Mouse (Mus musculus) forebrain, embryonic 11.5 days (tissue): ENCODE measurements at regions not wholly inside any gene's neighbourhood (a gene's known extent, or its start where the extent isn't known, plus 50 kb on each side); places are given as distances from the start of the nearest gene placed in this dataset.
A peak's percentile ranks its signal among the peaks of the same experiment; 100 is the strongest.

Experiments used
- ATAC-seq: fragments of 200-750 bp; cut with Nextera tagmentation; replicated peaks from 2 replicates; pipeline ENCODE4 v1.8.0; 2017; ENCODE audit warnings: moderate TSS enrichment; ENCODE audit not compliant: low FRiP score
- DNase-seq: peaks from one replicate; pipeline ENCODE4 v3.0.0-alpha.2; 2017; ENCODE audit warnings: low spot score
- H3K27ac ChIP-seq: fragments of 300-500 bp; sonication (generic); 2 replicates; pipeline ENCODE4 v1.5.1; 2014; ENCODE audit warnings: low read depth, low read length
- H3K27me3 ChIP-seq: fragments of 300-500 bp; sonication (generic); 2 replicates; pipeline ENCODE4 v1.6.1; 2014; ENCODE audit warnings: mild to moderate bottlenecking, low read length, mixed read lengths; ENCODE audit not compliant: control insufficient read depth, insufficient read depth
- H3K36me3 ChIP-seq: fragments of 300-500 bp; sonication (generic); 2 replicates; pipeline ENCODE4 v1.6.1; 2014; ENCODE audit warnings: mild to moderate bottlenecking, low read length, moderate library complexity, mixed read lengths; ENCODE audit not compliant: control insufficient read depth, insufficient read depth
- H3K4me1 ChIP-seq: fragments of 300-500 bp; sonication (generic); replicated peaks from 2 replicates; pipeline ENCODE4 v1.6.1; 2014; ENCODE audit warnings: low read length, mixed read lengths; ENCODE audit not compliant: control insufficient read depth, insufficient read depth
- H3K4me2 ChIP-seq: fragments of 300-500 bp; sonication (generic); 2 replicates; pipeline ENCODE4 v1.6.1; 2014; ENCODE audit warnings: low read depth, mild to moderate bottlenecking, low read length, moderate library complexity, mixed read lengths; ENCODE audit not compliant: severe bottlenecking
- H3K4me3 ChIP-seq: fragments of 300-500 bp; sonication (generic); 2 replicates; pipeline ENCODE4 v1.5.1; 2014; ENCODE audit warnings: low read depth, low read length
- H3K9ac ChIP-seq: fragments of 300-500 bp; sonication (generic); 2 replicates; pipeline ENCODE4 v1.6.1; 2014; ENCODE audit warnings: low read length
- H3K9me3 ChIP-seq: fragments of 300-500 bp; sonication (generic); 2 replicates; pipeline ENCODE4 v1.6.1; 2016; ENCODE audit warnings: low read length, mixed read lengths; ENCODE audit not compliant: control insufficient read depth
- WGBS: fragments of 180-500 bp; shearing (Covaris S2); extraction: QIAGEN DNeasy Blood & Tissue Kit; methylation state at CpG from one replicate; pipeline ENCODE4 v1.1.7; 2014; 5-methylcytosine and 5-hydroxymethylcytosine counted together

GRCm38 (mm10) chr11:91098186-91098585 is 410.0 kb upstream of the Tom1l1 start:
- WGBS = 37% methylated on average over 5 of the region's 5 CpGs
- H3K9me3 ChIP-seq = no peaks in the 10 kb centered on the region
- H3K9ac ChIP-seq = no peak overlapping the region
- no peak overlapping the region for H3K4me2 ChIP-seq
- H3K27me3 ChIP-seq = no peaks in the 10 kb centered on the region
- H3K36me3 ChIP-seq = no peaks in the 10 kb centered on the region
- DNase-seq = peak; percentile 57
- no peak overlapping the region for H3K27ac ChIP-seq
- 0 out of 2 replicates have a peak, but pooled peaks cover 4% of the 10 kb centered on the region for H3K4me1 ChIP-seq
- no peak overlapping the region for H3K4me3 ChIP-seq
- peak; percentile 88 for ATAC-seq

GRCm38 (mm10) chr11:91097552-91097951 is 409.4 kb upstream of the Tom1l1 start:
- Histone ChIP-seq H3K4me1 (0 out of 2 replicates have a peak, but pooled peaks cover 4% of the 10 kb centered on the region), H3K27me3 (no peaks in the 10 kb centered on the region), H3K36me3 (no peaks in the 10 kb centered on the region), H3K4me2 (no peak overlapping the region), H3K9ac (no peak overlapping the region), H3K4me3 (no peak overlapping the region), H3K9me3 (no peaks in the 10 kb centered on the region), H3K27ac (no peak overlapping the region)
- ATAC-seq (no peak), DNase-seq (no peak)
- 61% methylated on average over 3 of the region's 3 CpGs for WGBS

GRCm38 (mm10) chr11:91096000-91096652 is 408.0 kb upstream of the Tom1l1 start:
- Histone ChIP-seq H3K27me3 (no peaks in the 10 kb centered on the region), H3K4me2 (no peak overlapping the region), H3K4me1 (0 out of 2 replicates have a peak, but pooled peaks cover 4% of the 10 kb centered on the region), H3K9me3 (no peaks in the 10 kb centered on the region), H3K27ac (no peak overlapping the region), H3K4me3 (no peak overlapping the region), H3K9ac (no peak overlapping the region), H3K36me3 (no peaks in the 10 kb centered on the region)
- DNase-seq (no peak), ATAC-seq (no peak)
- WGBS = 88% methylated on average over 12 of the region's 12 CpGs

- Histone ChIP-seq H3K27ac (no peak overlapping the region), H3K9me3 (no peaks in the 10 kb centered on the region), H3K36me3 (no peaks in the 10 kb centered on the region), H3K9ac (no peak overlapping the region), H3K4me2 (no peak overlapping the region), H3K4me3 (no peak overlapping the region), H3K4me1 (no peaks in the 10 kb centered on the region), H3K27me3 (no peaks in the 10 kb centered on the region)
- 88% methylated on average over 6 of the region's 6 CpGs for WGBS
- ATAC-seq (no peak), DNase-seq (no peak)
These were observed 377.2 kb upstream of the Tom1l1 start for GRCm38 (mm10) chr11:91065365-91065764.

DNA sequence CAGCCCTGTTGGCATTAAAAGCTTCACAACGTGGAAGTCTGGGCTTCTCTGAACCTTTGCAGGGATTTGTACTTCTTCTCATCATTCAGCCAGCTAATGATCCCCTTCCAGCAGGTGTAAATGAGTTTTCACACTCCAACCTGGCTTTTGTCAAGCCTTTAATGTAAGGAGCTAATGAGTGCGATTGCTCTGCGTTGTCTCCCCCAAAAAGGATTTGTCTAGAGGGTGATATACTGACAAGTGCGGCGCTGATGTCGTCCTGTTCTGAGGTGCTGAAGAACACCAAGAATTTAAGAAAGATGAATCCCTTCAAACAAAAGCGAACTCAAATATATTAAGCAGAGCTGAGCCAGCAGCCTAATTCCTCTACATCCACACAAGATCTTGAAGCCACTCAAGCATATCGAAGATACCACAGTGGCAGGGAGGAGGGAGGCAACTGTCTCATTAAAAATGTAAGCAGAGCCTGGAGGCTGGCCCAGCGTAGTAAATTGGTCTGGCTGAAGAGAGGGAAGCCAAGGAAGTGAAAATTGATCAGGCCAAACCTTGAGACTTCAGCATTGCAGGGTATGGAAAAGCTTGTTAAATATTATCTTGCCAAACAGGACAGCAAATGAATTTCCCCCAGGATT is 368.9 kb upstream of the Tom1l1 start:
- Histone ChIP-seq H3K9me3 (no peaks in the 10 kb centered on the region), H3K27me3 (no peaks in the 10 kb centered on the region), H3K9ac (no peak overlapping the region), H3K27ac (no peak overlapping the region), H3K36me3 (no peaks in the 10 kb centered on the region), H3K4me1 (no peaks in the 10 kb centered on the region), H3K4me3 (no peak overlapping the region), H3K4me2 (no peak overlapping the region)
- ATAC-seq (peak; percentile 42; the same call in 1 of the 2 replicates), DNase-seq (no peak)
- WGBS = 62% methylated on average over 9 of the region's 9 CpGs

GRCm38 (mm10) chr11:91053321-91053720 is 365.2 kb upstream of the Tom1l1 start:
- no peaks in the 10 kb centered on the region for H3K9me3 ChIP-seq
- no peaks in the 10 kb centered on the region for H3K4me1 ChIP-seq
- no peak overlapping the region for H3K4me2 ChIP-seq
- 91% methylated on average over 2 of the region's 2 CpGs for WGBS
- H3K36me3 ChIP-seq = no peaks in the 10 kb centered on the region
- ATAC-seq (no peak), DNase-seq (no peak)
- H3K4me3 ChIP-seq = no peak overlapping the region
- no peaks in the 10 kb centered on the region for H3K27me3 ChIP-seq
- H3K27ac ChIP-seq = no peak overlapping the region
- H3K9ac ChIP-seq = no peak overlapping the region

DNA sequence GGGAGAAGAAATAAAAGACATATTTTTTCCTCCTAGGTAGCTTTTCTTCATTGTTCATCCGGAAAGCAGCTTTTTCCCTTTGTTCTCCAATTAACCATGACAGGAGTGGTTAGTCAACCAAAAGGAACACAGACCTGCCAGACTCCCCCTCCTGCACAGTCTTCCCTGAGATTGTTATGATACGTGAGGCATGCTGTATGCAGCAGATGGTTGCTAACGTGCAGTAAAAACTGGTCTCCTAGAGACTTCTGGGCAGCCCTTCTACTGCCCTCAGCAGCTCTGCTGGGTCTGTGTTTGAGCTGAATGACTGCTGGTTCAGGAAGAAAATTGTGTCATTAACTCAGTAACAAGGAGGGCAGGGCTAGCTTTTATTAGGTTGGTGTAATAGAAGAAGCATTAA is 363.5 kb upstream of the Tom1l1 start:
- ATAC-seq (no peak; the same call in 1 of the 2 replicates), DNase-seq (no peak)
- Histone ChIP-seq H3K4me3 (no peak overlapping the region), H3K4me1 (no peaks in the 10 kb centered on the region), H3K27ac (no peak overlapping the region), H3K9me3 (no peaks in the 10 kb centered on the region), H3K27me3 (no peaks in the 10 kb centered on the region), H3K36me3 (no peaks in the 10 kb centered on the region), H3K4me2 (no peak overlapping the region), H3K9ac (no peak overlapping the region)
- 29% methylated on average over 3 of the region's 3 CpGs for WGBS

DNA sequence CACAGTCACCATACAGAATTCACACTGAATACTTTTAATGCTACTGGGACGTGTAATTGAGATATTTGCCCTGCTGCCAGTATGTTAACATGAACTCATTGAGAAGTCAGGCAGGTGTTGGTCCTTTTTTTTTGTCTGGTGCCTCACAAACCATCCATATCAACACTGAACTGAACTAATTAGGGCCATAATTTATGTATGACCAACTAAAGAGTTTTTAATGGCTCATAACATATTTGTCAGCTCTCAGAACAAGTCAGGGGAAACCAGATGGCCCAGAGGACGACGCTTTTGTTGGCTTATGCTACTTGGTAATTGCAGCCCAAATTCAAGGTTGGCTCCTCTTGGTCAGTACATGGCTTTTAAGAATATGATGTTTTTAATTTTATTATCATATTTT is 353.3 kb upstream of the Tom1l1 start:
- no peak for ATAC-seq
- no peak for DNase-seq
- Histone ChIP-seq H3K9ac (no peak overlapping the region), H3K4me2 (no peak overlapping the region), H3K4me1 (no peaks in the 10 kb centered on the region), H3K4me3 (no peak overlapping the region), H3K27me3 (no peaks in the 10 kb centered on the region), H3K36me3 (no peaks in the 10 kb centered on the region), H3K9me3 (no peaks in the 10 kb centered on the region), H3K27ac (no peak overlapping the region)
- WGBS = 78% methylated on average over 3 of the region's 3 CpGs
